Mouse (Mus musculus): ENCODE measurements around the gene Otub1.

Otub1 gene

DNA sequence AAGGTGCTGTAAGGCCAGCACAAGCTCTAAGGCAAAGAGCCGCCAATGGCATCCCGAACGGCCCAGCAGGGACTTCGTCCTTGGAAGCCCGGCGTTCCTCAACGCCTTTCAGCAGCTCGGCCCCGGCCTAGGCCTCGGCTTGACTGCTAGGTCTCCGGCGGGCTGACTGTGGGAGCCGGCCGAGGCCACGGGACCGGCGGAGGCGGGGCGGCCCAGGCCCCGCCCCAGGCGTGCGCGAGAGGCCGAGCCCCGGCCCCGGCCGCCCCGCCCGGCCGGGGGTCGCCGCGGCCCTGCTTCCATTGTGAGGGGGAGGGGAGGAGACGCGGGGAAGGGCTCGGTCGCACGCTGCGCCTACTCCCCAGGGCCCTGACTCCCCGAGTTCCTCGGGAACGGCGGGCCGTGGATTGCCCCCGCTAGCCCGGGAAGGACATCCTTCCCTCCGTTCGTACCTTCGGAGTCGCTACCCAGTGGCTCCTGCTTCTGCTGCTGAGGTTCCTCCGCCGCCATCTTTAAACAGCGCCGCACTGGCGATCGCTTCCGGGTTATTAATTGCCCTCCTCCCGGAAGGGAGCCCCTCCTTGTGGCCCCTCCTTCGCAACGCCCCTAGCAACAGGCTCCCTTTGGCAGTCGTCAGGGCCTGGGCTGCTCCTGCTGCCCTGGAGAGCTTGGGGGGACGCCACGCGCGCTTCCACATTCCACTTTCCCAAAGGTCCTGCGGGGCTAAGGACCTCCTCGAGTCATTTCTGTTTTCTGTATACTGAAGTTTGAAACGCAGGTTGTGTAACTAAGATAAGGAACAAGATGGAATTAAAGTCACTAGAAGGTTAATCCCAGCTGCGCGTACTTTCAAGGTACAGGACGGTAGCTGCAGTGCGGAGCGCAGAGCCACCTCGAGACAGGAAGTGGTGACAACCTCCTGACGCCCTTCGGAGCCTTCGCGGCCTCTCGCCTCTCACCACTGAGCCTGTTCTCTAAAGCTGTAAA lies at the start of gene Otub1:
Otub1 (minus strand) TSS at position 564 of the 984 bp plus-strand sequence.
- DNase-seq (ENCODE audit: low read depth) = peak; percentile 95

DNA sequence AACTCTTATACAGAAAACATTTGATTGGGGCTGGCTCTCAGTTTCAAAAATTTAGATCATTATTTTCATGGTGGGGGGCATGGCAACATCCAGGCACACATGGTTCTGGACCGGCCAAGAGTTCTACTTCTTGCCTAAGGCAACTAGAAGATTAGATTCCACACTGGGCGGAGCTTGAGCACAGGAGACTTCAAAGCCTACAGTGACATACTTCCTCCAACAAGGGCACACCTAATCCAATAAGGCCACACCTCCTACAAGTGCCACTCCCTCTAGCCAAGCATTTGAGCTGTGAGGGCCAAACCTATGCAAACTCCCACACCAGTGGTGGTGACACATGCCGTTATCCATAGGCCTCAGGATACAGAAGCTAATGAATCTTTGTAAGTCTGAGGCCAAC lies 39.9 kb upstream of the Otub1 start:
- no peak for DNase-seq (ENCODE audit: low read depth)

DNA sequence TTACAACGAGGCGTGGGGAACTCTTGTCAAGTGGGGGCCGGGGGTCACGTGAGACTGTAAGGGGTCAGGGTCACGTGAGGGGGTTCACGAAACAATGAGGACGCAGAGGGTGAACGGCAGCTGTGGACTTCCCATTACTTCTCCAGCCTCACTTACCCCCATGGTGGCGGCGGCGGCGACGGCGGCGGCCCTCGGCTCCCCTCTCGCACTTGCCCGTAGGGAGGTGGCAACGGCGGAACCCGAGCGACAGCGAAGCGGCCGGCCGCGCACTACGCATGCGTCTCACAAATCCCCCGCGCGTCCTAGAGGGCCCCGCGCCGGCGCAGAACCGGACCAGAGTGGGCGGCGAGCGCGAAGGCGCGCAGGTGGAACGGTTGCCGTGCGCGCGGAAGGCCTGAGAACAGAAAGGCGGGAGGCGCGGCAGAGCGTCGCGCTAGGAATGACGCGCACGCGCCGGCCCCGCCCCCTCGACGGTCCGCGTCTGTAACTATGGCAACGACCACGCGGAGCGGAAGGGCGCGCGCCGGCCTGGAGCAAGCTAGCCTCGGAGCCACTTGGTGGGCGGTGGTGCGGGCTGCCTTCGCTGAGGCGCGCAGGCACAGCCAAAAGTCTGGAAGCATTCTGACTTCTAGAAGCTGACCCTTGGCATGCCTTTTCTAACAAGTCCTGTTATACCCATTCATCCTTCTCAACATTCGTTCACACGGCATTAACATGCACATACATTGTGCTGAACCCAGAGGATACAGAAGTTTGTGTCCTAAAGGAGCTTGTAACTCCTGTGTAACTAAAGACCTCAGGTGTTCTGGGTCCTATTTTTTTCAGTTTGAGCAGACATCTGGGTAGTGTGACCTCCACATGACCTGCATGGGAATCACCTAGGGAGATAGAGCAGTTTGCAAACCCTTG lies 34.9 kb upstream of the Otub1 start, which contains the start of gene Naa40:
Naa40 (minus strand) TSS at position 402 of the 909 bp plus-strand sequence.
- DNase-seq (ENCODE audit: low read depth) = peak; percentile 97

DNA sequence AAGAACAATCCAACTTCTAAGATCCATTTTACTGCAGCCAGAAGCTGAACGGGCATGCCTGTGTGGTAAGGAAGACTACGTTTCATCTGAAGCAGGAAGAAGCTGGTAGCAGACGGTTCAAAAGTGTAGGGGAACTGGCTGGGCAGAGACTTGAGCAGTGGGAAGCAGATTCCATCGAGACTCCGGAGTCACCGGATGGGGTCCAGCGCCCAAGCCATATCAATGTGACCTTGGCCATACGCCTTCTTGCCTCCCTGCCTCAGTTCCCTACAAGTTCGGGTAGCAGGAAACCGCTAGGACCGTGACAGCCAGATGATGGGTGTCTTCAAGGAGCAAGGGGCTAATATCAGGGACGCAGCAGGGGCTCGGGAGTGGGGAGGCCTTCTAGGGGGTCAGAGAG lies 34.2 kb upstream of the Otub1 start:
- DNase-seq (ENCODE audit: low read depth) = peak; percentile 46

DNA sequence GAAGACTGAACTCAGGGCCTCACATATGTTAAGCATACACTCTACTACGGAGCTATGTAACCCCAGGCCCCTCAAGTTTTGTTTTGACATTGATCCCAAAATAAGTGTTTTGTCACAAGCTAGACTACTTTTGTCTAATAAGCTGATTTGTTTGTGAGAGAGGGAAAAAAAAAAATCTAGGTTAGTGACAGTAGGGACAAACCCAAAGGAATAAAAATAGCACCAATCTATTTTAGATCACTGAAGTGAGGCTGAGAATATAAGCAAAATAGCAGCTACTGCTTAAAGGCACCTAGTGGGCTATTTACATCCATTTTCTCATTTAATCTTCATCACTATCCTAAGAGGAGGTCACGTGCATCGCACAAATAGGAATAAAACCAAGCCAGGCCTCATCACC lies 33.5 kb upstream of the Otub1 start:
- DNase-seq (ENCODE audit: low read depth) = no peak

DNA sequence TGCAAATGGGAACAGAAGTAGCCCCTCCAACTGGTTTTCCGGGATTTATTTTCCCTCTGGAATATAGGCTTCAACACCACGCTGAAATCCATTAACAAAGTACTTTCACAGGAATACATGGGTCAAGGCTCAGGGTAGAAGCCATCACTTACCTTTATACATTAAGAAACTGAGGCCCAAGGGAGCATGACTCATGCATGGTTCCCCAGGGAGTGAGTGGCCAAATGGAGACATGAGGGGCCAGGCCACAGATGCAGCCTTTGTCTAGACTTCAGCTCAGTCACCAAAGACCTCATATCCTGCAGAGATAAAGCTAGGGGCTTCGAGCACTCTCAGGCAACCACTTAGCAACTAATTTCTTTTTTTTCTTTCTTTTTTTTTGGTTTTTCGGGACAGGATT lies 30.6 kb upstream of the Otub1 start:
- no peak for DNase-seq (ENCODE audit: low read depth)

DNA sequence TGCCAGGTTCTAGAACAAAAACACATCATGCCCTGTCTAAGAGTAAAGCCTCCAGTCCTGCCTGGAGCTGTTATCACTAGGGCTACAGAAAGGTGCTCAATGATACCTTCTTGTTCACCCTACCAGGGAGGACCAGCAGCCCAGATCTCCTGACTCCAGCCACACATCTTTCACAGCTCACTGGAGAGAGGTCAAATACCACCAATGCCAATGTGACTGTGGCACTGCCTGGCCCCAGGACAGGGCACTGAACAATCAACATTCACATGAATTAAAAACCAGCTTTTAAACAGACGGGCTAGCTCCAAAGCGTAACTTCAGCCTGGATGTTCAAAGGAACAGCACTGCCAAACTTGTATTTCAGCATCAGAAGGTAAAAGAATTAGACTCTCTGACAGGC lies 29.9 kb upstream of the Otub1 start:
- no peak for DNase-seq (ENCODE audit: low read depth)

DNA sequence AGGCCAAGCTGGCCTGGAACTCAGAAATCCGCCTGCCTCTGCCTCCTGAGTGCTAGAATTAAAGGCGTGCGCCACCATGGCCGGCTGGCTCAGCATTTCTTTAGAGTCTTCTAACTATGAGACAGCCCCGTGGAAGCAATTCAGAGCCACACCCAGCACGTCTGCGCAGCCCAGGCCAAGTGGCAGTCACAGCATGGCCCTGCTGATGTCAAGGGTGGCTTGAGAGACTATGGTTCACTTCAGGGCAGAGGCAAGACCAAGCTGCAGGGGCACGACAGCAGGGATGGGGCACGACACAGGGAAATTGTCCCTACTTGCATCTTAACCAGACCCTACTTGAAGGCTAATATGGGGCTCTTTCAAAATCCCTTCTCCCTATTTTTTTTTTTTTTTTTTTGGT lies 29.3 kb upstream of the Otub1 start:
- DNase-seq (ENCODE audit: low read depth) = no peak

DNA sequence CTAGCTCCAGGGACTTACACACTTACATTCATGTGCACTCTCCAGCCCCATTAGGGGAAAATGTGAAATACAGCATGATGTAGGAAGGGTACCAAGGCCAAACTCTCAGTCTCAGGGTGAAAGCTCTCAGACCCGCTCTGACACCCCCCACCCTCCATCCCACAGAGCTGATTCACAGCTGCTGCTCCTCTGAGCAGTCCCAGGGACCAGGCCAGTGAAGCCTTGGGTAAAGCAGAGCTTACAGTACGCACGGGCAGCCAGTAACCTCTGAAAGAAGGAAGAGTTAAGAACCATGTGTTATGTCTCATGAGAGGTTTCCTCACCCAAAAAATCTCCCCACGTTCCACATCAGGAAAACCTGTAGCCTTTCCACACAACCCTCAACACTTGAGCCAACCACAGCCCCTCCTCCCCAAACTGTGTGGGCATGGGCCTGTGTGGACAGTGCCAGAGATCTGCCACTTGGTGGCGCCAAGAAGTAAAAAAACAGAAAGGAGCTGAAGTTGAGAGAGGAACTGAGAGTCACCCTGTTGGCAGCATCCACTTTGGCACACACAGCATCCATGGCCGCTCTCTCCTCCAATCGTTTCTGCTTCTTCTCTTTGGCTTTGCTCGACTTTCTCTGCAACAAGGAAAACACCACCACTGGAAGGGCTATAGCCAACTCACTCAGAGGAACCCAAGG lies 28.6 kb upstream of the Otub1 start:
- peak; percentile 87 for DNase-seq (ENCODE audit: low read depth)

DNA sequence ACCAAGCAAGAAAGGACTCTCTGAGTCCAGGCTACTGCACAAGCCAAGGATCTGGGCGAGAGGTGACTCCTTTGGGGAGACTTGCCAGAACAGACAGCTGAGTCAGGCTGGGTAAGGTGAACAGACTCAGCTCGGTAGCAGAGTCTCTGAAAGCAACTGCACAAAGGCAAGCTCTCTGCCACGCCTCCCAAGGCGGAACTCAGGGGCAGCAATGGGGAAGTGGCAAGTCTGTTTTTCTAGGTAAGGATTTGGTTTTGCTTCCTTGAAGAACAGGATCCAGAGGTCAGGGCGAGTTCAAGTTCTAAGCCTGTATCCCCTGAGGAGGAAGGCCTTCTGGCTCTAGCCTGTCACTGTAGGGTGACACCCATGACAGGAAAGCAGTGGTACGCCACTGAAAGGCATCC lies 20.4 kb upstream of the Otub1 start:
- DNase-seq (ENCODE audit: low read depth) = no peak

DNA sequence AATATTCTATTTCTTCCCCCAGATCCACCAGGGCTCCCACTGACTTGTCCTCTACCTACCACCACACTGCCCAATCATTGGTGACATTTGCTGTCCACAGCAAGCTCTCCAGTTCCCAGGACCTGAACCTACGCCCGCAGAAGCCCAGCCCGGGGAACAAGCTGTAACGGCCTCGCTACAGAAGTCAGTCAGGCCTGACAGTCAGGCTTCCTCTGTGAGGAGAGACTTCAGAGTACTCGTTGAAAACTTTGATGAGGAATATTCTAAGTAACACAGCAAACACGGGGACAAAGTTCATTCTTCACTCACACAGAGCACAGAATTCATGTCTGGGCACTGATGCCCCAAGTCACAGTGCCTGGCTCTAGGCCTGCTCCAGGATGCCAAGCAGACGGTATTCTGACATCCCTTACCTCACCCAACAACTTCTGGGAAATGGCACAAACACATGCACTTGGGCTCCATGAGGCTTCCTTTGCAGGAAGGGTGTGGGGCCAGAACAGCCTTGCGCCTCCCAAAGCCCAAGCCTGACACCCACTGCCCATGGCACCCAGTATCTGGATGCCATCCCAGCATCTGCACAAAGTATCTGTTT lies 19.1 kb upstream of the Otub1 start:
- no peak for DNase-seq (ENCODE audit: low read depth)

DNA sequence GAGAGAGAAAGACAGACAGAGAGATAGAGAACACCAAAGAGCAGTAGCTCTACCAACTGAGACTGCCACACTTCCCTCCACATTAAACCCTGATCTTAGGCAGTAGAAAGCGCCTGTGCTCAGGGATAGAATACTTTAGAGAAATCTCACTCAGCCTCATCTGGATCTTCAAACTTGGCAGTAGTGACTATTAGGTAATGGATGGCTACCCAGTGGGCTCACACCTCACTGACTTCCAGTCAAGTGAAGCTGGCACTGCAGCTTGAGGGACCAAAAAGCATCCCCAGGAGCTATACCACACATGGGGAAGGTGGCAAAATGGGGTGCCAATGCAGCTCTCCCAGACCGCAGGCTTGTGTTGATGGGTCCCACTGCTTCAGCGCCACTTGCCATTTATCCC lies 18.1 kb upstream of the Otub1 start:
- DNase-seq (ENCODE audit: low read depth) = no peak

DNA sequence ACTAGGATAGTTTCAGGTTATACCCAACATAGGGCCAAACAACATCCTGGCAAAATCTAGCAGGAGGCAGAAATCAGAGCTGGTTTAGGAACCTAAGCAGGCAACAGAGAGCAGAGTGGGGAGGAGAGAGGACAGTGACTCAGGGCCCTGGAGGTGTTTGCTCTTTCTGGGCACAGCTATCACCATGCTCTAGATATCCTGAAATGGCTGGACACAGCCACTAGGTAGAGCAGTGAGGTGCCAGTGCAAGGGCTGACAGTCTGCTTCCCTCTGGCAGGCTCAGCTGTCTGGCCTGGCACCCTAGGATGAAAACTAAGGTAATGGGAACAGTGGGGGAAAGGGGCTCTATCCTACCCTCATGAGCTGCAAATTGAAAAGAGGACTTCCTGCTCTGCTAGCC lies 17.4 kb upstream of the Otub1 start:
- DNase-seq (ENCODE audit: low read depth) = no peak

DNA sequence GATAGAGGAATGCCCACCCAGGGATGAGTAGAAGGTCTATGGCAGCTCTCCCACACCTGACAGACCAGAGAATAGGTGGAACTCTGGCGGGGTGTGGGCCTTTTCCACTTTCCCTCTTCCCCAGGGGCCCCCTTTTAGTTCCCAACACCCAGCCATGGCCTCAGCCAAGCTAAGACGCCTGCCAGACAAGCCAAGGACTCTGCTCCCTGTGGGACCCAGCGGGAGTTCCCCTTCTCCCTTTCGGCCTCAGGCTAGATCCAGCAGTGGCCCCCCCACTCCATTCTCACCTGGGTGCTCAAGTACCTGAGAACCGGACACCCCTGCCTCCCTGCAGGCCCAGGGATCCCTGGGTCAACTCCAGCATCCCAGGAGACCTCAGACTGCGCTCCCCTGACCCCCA lies 16.1 kb upstream of the Otub1 start:
- no peak for DNase-seq (ENCODE audit: low read depth)

DNA sequence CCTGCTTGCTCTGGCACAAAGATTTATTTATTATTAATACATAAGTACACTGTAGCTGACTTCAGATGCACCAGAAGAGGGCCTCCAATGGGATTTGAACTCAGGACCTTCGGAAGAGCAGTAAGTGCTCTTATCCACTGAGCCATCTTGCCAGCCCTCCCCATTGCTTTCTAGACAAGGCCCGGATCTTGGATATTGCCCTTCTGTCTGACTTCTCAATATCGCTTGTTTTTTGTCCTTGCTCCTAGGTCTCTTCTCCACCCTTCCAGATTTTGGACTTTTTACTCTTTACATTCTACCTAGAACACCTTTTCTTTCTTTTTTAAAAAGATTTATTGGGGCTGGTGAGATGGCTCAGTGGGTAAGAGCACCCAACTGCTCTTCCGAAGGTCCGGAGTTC lies 12.6 kb upstream of the Otub1 start:
- DNase-seq (ENCODE audit: low read depth) = no peak

DNA sequence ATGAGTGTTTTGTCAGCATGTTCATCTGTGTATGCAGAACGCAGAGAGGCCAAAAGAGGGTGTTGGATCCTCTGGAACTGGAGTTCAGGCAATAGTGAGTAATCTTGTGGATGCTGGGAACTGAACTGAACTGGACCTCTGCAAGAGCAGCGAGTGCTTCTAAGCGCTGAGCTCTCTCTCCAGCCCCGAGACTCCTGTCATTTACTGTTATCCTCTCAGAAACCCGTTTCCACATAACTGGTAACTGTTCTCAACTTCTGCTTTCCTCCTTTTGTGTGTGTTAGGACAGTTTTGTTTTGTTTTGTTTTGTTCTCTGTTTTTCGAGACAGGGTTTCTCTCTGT lies 11.8 kb upstream of the Otub1 start:
- no peak for DNase-seq (ENCODE audit: low read depth)

DNA sequence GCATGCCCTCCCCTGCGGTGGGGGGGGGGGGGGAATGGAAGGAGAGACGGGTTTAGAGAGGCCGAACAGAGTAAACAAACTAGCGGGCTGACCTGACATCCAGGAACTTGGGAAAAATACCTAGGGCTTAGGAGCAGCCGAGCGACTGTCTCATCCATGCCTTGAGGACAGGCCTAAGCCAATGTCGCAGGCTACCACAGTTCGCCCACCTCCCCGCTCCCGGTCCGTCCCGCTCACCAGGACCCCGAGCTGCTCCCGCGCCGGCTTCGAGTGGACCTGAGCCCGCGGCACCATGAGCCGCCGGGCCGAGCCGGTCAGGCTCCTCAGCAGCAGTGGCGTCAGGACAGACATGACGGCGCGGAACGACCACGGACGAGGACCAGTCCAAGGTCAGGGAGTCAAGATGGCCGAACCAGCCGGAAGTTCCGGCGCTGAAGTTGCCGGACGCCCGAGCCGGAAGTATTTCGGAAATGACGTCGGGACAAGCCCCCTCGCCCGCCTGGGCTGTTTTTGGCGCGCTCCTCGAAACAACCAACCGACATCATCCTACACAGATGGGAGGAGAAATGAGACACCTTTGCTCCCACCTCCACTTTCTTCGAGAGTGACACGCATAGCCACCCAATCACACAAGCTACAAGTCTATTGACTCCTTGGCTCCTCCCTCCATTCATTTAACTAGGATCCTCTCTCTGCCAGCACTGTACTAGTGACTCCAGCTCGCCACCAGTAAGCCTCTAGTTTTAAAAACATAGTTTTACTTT lies 11.2 kb upstream of the Otub1 start, which contains the start of gene Cox8a:
Cox8a (minus strand) TSS at position 455 of the 764 bp plus-strand sequence.
- DNase-seq (ENCODE audit: low read depth) = peak; percentile 94

DNA sequence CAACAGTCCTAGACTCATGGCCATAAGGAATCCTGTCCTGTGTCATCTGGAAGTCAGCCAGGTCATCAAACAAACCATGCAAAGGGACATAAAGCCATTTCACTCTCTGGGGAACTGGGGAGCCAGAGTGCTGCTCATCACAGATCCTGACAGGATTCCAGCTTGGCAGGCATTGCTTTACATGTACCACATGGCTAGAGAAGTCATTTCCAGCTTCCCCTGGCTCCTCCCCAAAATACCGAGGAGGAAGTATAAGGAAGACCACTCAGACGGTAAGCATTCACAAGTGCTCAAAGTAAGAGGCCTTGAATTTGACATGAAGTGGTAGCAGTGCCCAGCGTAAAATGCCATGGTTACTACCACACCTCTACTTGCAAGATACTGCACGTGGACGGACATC lies 8.4 kb upstream of the Otub1 start:
- no peak for DNase-seq (ENCODE audit: low read depth)

DNA sequence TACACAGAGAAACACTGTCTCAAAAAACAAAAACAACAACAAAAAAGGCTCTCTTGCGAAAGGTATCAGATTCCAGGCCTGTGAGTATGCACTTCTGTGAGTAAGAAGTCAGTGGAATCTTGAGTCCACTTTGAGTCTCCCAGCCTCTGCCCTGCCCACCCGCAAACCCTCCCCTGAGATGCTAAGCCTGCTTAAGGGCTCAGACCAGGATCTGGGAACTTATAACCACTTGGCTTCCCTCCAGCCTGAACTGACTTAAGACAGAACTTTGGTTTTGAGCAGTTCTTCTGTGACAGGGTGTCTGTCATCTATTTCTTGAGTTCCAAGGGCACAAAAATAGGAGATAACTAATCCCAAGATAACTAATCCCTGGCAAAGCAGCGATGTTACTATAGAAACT lies 6.9 kb upstream of the Otub1 start:
- no peak for DNase-seq (ENCODE audit: low read depth)

DNA sequence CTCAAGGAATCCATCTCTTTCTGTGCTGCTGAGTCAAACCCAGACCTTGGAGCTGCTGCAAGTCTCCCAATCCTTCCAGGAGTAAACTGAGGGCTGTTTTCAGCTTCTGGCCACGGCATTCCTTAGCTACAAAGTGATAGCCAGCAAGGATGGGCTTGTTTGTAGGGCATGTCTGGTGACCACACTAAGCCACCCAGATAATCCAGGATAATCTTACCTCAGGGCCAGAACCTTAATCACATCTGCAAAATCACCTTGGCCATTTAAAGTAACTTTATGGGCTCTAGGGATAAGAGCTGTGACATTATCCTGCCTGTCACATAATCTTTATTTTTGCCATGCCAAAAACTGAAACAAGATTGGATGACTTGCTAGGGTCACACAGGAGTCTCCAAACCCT lies 6.1 kb upstream of the Otub1 start:
- no peak for DNase-seq (ENCODE audit: low read depth)

Measured in naive thymus-derived CD4-positive, alpha-beta T cell, adult 2 months (primary cell).